In the genomic region with DNA sequence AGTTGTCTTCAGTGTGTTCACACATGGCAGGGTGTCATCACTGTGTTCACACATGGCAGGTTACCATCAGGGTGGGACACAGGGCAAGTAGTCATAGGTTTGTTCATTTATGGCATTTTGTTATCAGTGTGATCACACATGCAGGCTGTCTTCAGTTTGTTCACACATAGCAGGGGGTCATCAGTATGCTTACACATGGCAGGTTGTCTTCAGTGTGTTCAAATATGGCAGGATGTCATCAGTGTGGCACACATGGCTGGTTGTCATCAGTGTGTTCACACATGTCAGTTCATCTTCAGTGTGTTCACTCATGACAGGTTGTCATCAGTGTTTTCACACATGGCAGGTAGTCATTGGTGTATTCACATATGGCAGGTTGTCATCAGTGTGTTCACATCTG, we compare ENCODE assay signal across 23 mouse cellular contexts.
DNase-seq lines count a peak whose midpoint lies in the region; ATAC-seq and TF ChIP-seq lines count a peak whose summit lies in the region.
"Had no signal": no experiment of that assay in that cellular context is flagged by ENCODE, and none has a peak within 500 bp of the region (broad histone marks: within the 10 kb centered on the region; RNA-seq: fewer than 3 reads in every experiment).

No protein-coding gene starts in this region.

- no peaks in the 10 kb centered on the region for H3K36me3 ChIP-seq in forebrain, embryonic 14.5 days (ENCODE audit: control insufficient read depth, insufficient read depth, low read length)
- no peaks in the 10 kb centered on the region for H3K36me3 ChIP-seq in forebrain, embryonic 11.5 days (ENCODE audit: control insufficient read depth, insufficient read depth, low read length)
- no peaks in the 10 kb centered on the region for H3K36me3 ChIP-seq in forebrain, postnatal 0 days (ENCODE audit: insufficient read depth)
- H3K36me3 ChIP-seq in forebrain, embryonic 12.5 days (replicated peaks) = no peaks in the 10 kb centered on the region
- no peaks in the 10 kb centered on the region for H3K36me3 ChIP-seq in midbrain, embryonic 11.5 days (ENCODE audit: control insufficient read depth, insufficient read depth, low read length)
- no peaks in the 10 kb centered on the region for H3K36me3 ChIP-seq in midbrain, embryonic 15.5 days (replicated peaks)
- H3K36me3 ChIP-seq: embryonic facial prominence, embryonic 10.5 days; embryonic facial prominence, embryonic 13.5 days; hindbrain, embryonic 13.5 days; intestine, embryonic 15.5 days had no signal

- no peak for DNase-seq in forebrain, embryonic 14.5 days (ENCODE audit: low spot score)
- DNase-seq in forebrain, embryonic 11.5 days (ENCODE audit: low spot score) = no peak
- DNase-seq in forebrain, postnatal 0 days = no peak
- DNase-seq in midbrain, embryonic 11.5 days (ENCODE audit: low spot score, missing footprints) = peak; percentile 65
- no peak for DNase-seq in urinary bladder, adult 2 months (ENCODE audit: low spot score)
- DNase-seq: adrenal gland, postnatal 10 days; adrenal gland, postnatal 36 days; cerebellum, adult 11 months; cerebellum, adult 8-10 months; cerebellum, postnatal 10 days; cerebellum, postnatal 36 days; embryo, embryonic 11 days; gastrocnemius, postnatal 25 days; kidney, adult 11 months had no signal

- no peak overlapping the region for H3K4me3 ChIP-seq in forebrain, embryonic 14.5 days (ENCODE audit: low read depth, low read length)
- no peak overlapping the region for H3K4me3 ChIP-seq in forebrain, embryonic 11.5 days (ENCODE audit: low read depth, low read length)
- no peak overlapping the region for H3K4me3 ChIP-seq in forebrain, postnatal 0 days (ENCODE audit: low read depth, low read length)
- no peak overlapping the region for H3K4me3 ChIP-seq in forebrain, embryonic 12.5 days (replicated peaks)
- no peak overlapping the region for H3K4me3 ChIP-seq in midbrain, embryonic 11.5 days (ENCODE audit: low read depth, low read length)
- H3K4me3 ChIP-seq in midbrain, embryonic 15.5 days = no peak overlapping the region
- H3K4me3 ChIP-seq: embryonic facial prominence, embryonic 10.5 days; embryonic facial prominence, embryonic 13.5 days; hindbrain, embryonic 13.5 days; intestine, embryonic 15.5 days had no signal

- ATAC-seq in forebrain, embryonic 14.5 days = 0 out of 2 replicates have a peak, but pooled peaks have one; percentile 23
- ATAC-seq in forebrain, embryonic 11.5 days (replicated peaks; ENCODE audit: low FRiP score) = no peak
- peak; percentile 60 for ATAC-seq in forebrain, postnatal 0 days
- ATAC-seq in forebrain, embryonic 12.5 days (ENCODE audit: low FRiP score) = no peak
- no peak for ATAC-seq in midbrain, embryonic 11.5 days (ENCODE audit: low FRiP score)
- no peak for ATAC-seq in midbrain, embryonic 15.5 days (replicated peaks)
- ATAC-seq: hindbrain, embryonic 16.5 days; intestine, embryonic 15.5 days had no signal

- no peak for TF ChIP-seq CTCF in forebrain, postnatal 0 days (IDR thresholded peaks at IDR 0.05; ENCODE audit: low read depth)

- H3K4me1 ChIP-seq in forebrain, embryonic 14.5 days (ENCODE audit: control insufficient read depth, insufficient read depth, low read length) = no peaks in the 10 kb centered on the region
- H3K4me1 ChIP-seq in forebrain, embryonic 11.5 days (replicated peaks; ENCODE audit: control insufficient read depth, insufficient read depth, low read length) = no peaks in the 10 kb centered on the region
- no peaks in the 10 kb centered on the region for H3K4me1 ChIP-seq in forebrain, postnatal 0 days (ENCODE audit: insufficient read depth)
- H3K4me1 ChIP-seq in forebrain, embryonic 12.5 days = no peaks in the 10 kb centered on the region
- H3K4me1 ChIP-seq in midbrain, embryonic 11.5 days (ENCODE audit: control insufficient read depth, insufficient read depth, low read length) = no peaks in the 10 kb centered on the region
- H3K4me1 ChIP-seq in midbrain, embryonic 15.5 days = no peaks in the 10 kb centered on the region
- H3K4me1 ChIP-seq: embryonic facial prominence, embryonic 10.5 days; embryonic facial prominence, embryonic 13.5 days; hindbrain, embryonic 13.5 days; intestine, embryonic 15.5 days had no signal

- H3K4me2 ChIP-seq in forebrain, embryonic 14.5 days (ENCODE audit: low read length) = no peak overlapping the region
- no peak overlapping the region for H3K4me2 ChIP-seq in forebrain, embryonic 11.5 days (ENCODE audit: low read depth, low read length, severe bottlenecking)
- no peak overlapping the region for H3K4me2 ChIP-seq in forebrain, postnatal 0 days (ENCODE audit: low read depth)
- no peak overlapping the region for H3K4me2 ChIP-seq in forebrain, embryonic 12.5 days
- H3K4me2 ChIP-seq in midbrain, embryonic 11.5 days = no peak overlapping the region
- no peak overlapping the region for H3K4me2 ChIP-seq in midbrain, embryonic 15.5 days
- H3K4me2 ChIP-seq: embryonic facial prominence, embryonic 13.5 days; heart, embryonic 11.5 days; hindbrain, embryonic 13.5 days; intestine, embryonic 15.5 days had no signal

- H3K27me3 ChIP-seq in forebrain, embryonic 14.5 days (replicated peaks; ENCODE audit: control insufficient read depth, insufficient read depth, low read length) = no peaks in the 10 kb centered on the region
- H3K27me3 ChIP-seq in forebrain, embryonic 11.5 days (ENCODE audit: control insufficient read depth, insufficient read depth, low read length) = no peaks in the 10 kb centered on the region
- no peaks in the 10 kb centered on the region for H3K27me3 ChIP-seq in forebrain, postnatal 0 days (ENCODE audit: insufficient read depth, low read length)
- H3K27me3 ChIP-seq in forebrain, embryonic 12.5 days = no peaks in the 10 kb centered on the region
- no peaks in the 10 kb centered on the region for H3K27me3 ChIP-seq in midbrain, embryonic 11.5 days (ENCODE audit: control insufficient read depth, insufficient read depth, low read length)
- no peaks in the 10 kb centered on the region for H3K27me3 ChIP-seq in midbrain, embryonic 15.5 days (replicated peaks)
- H3K27me3 ChIP-seq: embryonic facial prominence, embryonic 13.5 days; hindbrain, embryonic 13.5 days; intestine, embryonic 15.5 days; Patski had no signal

- H3K9me3 ChIP-seq in forebrain, embryonic 14.5 days (replicated peaks; ENCODE audit: control insufficient read depth, low read length) = no peaks in the 10 kb centered on the region
- H3K9me3 ChIP-seq in forebrain, embryonic 11.5 days (ENCODE audit: control insufficient read depth, low read length) = no peaks in the 10 kb centered on the region
- H3K9me3 ChIP-seq in forebrain, postnatal 0 days (ENCODE audit: low read length) = no peaks in the 10 kb centered on the region
- H3K9me3 ChIP-seq in forebrain, embryonic 12.5 days = no peaks in the 10 kb centered on the region
- no peaks in the 10 kb centered on the region for H3K9me3 ChIP-seq in midbrain, embryonic 11.5 days (ENCODE audit: control insufficient read depth, low read length)
- no peaks in the 10 kb centered on the region for H3K9me3 ChIP-seq in midbrain, embryonic 15.5 days
- H3K9me3 ChIP-seq: embryonic facial prominence, embryonic 10.5 days; embryonic facial prominence, embryonic 13.5 days; hindbrain, embryonic 13.5 days; intestine, embryonic 15.5 days had no signal

- H3K9ac ChIP-seq in forebrain, embryonic 14.5 days (ENCODE audit: low read length) = no peak overlapping the region
- no peak overlapping the region for H3K9ac ChIP-seq in forebrain, embryonic 11.5 days (ENCODE audit: low read length)
- no peak overlapping the region for H3K9ac ChIP-seq in forebrain, postnatal 0 days
- no peak overlapping the region for H3K9ac ChIP-seq in forebrain, embryonic 12.5 days
- H3K9ac ChIP-seq in midbrain, embryonic 11.5 days (ENCODE audit: low read length) = no peak overlapping the region
- no peak overlapping the region for H3K9ac ChIP-seq in midbrain, embryonic 15.5 days
- H3K9ac ChIP-seq: embryonic facial prominence, embryonic 13.5 days; hindbrain, embryonic 13.5 days; intestine, embryonic 15.5 days had no signal

- no peak overlapping the region for H3K27ac ChIP-seq in forebrain, embryonic 14.5 days (ENCODE audit: low read depth, low read length)
- H3K27ac ChIP-seq in forebrain, embryonic 11.5 days (ENCODE audit: low read depth, low read length) = no peak overlapping the region
- no peak overlapping the region for H3K27ac ChIP-seq in forebrain, postnatal 0 days (ENCODE audit: low read depth, low read length)
- no peak overlapping the region for H3K27ac ChIP-seq in forebrain, embryonic 12.5 days
- no peak overlapping the region for H3K27ac ChIP-seq in midbrain, embryonic 11.5 days (ENCODE audit: low read depth, low read length)
- no peak overlapping the region for H3K27ac ChIP-seq in midbrain, embryonic 15.5 days
- H3K27ac ChIP-seq: embryonic facial prominence, embryonic 10.5 days; embryonic facial prominence, embryonic 13.5 days; hindbrain, embryonic 13.5 days; intestine, embryonic 15.5 days had no signal

Comparison
In these comparisons a context has a peak if more than half of its experiments do, and no peak if none do; other contexts are left out.
1. ATAC-seq: peak in forebrain, embryonic 14.5 days (single experiment) and forebrain, postnatal 0 days (single experiment); none in forebrain, embryonic 11.5 days (single experiment), forebrain, embryonic 12.5 days (single experiment), midbrain, embryonic 11.5 days (single experiment) and midbrain, embryonic 15.5 days (single experiment).